Mouse (Mus musculus) testis, postnatal 10 days (tissue): Measurements from ENCODE around the gene Faap24.

Experiments used
- DNase-seq: peaks from one replicate; pipeline ENCODE4 v3.0.0; 2021; ENCODE audit warnings: low spot score

Gene Faap24

DNA sequence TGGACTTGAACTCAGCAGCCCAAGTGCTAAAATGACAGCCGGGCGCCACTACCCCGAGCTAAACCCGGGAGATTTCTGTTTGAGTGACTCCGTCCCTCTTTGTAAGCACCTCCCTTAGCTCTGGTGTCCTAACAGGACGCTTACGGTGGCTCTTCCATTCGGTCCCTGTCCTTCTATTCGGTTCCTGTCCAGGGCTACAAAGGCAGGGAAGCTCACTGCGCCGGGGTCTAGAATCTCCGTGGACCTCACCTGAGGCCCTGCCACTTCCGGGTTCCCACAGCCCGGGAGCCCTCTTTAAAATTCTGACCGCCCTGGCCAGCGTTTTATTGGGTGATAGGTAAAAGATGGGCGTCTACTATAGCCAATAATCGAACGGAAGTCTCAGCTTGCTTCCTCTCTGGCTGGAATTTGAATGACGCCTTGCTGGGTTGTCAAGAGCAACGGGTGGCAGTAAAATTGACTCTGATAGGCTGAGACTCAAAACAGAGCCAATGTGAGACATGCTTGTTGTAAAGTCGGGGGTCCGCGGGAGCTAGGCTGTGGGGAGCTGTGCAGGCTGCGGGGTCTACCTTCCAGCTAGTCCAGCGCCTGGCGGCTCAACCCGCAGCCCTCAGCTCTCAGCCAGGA is at the start of gene Faap24, which contains the start of gene Cep89:
TSS of gene Faap24 (minus strand) at position 295 of the 627 bp plus-strand sequence.
TSS of gene Cep89 (plus strand) at position 494 of the 627 bp plus-strand sequence.
- peak; percentile 89 for DNase-seq

DNA sequence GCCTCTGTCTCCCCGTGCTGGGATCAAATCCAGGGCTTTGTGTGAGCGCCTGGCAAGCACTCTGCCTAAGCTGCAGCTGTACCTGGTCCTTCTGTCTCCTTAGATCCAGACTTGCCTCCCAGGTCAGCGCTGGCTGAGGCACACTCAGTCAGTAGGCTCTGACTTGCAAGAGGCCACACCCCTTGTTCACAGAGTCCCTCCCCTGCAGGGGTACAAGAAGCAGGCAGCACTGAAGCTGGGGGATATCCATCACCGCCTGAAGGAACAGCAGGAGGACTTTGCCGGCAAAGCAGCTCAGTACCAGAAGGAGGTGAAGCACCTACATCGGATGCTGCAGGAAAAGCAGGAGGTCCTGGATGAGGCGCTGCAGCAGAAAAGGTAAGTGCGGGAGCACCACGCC is 38.6 kb upstream of the Faap24 start:
- DNase-seq: peak; percentile 29

DNA sequence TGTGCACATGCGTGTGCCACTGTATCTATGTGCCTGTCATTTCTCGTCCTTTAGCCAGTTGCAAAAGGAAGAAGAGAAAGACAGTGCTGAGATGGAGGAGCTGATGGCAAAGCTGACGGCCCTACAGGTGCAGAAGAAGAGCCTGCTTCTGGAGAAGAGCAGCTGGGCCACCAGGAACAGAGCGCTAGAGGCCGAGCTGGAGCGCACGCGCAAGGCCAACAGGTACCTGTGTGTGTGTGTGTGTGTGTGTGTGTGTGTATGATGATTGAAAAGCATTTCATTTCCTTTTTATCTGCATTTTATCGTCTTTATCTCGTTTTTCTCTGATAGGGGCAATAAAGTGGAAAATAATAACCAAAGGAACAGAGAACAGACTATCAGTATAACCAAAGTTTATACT is 31.5 kb upstream of the Faap24 start:
- no peak for DNase-seq

DNA sequence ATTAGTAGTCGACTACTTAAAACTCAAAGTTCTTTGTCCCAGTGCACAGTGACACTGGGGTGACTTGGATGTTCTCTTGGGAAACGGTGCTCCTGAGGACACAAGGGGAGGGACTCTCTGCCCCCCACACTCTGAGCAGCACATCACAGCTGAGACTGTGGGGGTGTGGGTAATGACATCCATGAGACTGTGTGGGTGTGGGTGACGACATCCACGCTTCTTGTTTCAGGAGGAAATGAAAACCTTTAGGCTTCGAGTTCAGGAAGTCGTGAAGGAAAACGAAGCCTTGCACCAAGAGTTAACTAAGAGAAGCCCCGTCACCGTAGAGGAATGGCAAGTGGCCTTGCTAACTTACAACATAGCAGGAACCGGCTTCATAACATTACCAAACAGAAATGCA is 26.4 kb upstream of the Faap24 start:
- DNase-seq: no peak

DNA sequence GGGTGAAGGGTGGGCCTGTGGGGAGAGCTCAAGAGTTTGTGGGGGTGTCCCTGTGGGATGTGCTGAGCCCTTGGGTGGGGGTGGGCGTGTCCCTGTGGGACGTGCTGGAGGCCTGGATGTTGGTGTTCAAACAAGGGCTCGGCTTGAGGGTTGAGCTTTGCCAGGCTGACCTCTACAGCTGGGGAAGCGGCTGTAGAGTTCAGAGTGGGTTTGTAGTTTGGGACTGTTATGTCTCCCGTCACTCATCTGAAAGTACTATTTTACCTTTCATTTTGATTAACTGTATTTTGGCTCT is 20.0 kb upstream of the Faap24 start:
- DNase-seq: no peak

DNA sequence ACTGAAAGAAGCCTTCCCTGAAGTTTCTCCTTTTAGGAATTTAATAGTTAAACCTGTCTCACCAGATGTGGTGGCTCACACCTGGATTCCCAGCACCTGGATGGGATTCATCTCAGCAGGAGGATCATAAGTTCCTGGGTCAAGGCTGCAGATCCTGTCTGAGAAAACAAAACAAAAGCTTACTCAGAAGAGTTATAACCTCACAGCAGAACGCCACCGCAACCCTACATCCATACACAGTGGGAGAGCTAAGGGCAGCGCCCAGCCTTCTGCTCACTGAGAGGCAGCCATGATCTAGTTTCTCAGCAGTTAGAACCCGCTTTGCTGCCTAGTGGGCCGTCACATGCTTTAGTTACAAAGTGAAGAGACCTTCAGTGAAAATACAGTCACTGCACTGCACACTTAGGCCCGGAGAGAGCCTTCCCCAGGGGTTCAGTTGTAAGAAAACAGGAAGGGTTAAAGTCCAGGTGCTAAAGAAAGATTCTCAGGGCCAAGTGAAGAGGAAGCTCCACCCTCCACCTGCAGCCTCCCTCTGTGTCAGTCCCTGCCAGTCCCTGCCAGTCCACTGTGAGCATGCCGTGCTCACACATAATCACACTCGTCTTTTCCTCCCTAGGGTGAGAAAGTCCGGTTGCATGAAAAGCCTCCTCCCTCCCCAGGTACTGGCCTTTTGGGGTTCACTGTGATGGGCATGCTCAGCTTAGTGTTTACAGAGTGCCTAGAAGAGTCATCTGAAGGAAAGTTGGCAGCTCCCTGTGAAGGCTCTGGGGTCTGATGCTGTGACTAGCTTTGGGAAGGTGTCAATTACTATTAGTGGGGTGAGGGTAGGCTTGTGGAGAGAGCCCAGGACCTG is 19.4 kb upstream of the Faap24 start:
- DNase-seq: no peak

DNA sequence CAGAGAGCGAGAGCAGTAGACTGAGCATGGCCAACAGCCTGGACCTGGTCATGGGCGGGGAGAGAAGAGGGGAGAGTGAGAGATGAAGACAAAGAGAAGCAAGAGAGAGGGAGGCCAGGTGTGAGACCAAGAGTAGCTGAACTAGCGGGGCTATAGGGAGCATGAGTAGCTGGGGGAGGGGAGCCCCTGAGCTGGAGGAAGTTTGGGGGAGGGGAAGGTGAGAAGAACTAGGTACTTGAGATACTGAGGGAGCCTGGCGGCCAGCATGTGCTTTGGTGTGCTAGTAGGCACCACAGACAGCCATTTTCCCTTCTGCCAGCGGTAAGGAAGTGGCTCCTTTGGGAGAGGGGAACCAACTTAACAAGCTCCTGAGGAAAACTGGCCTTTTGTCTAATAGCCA is 18.6 kb upstream of the Faap24 start:
- DNase-seq: no peak

DNA sequence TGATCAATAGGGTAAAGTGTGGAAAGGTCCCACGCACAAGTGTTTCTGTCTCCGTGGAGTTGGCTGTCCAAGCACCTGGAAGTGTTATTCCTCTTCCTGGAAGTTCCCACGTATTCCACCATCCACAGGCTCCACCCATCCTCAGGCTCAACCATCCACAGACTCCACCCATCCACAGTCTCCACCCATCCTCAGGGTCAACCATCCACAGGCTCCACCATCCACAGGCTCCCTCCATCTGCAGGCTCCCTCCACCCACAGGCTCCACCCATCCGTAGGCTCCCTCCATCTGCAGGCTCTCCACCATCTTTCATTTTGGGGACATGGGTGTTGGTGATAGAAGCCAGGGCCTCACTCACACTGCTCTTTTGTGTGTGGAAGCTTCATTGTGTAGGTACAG is 4.5 kb upstream of the Faap24 start:
- no peak for DNase-seq

DNA sequence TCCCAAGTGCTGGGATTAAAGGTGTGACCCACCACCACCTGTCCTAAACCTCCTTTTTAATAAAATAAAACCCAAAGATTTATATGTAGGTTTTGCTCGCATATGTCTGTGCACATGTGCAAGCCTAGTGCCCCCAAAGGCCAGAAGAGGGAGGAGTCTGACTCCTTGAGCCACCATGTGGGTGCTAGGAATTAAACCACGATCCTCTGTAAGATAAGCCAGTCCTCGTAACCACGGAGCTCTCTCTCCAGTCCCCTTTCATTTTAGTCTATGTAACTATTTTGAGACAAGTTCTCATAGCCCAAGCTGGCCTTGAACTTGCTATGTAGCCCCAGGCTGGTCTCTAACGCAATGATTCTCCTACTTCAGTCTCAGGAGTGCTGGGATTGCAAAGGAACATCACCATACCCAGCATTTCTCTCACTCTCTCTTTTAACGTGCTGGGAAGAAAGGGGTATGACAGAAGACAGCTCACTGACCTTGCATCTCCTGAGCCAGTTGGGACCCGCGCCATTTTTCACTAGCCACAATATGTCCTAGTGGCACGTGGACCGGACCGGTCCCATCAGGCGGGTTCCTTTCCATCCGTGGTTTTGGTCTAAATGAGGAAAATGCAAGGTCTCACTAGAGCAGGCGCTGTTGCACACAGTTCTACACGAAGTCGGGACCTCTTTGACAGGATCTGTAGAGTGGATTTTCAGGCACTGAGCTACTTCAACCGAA is 741 bp downstream of the Faap24 start:
- DNase-seq: no peak

DNA sequence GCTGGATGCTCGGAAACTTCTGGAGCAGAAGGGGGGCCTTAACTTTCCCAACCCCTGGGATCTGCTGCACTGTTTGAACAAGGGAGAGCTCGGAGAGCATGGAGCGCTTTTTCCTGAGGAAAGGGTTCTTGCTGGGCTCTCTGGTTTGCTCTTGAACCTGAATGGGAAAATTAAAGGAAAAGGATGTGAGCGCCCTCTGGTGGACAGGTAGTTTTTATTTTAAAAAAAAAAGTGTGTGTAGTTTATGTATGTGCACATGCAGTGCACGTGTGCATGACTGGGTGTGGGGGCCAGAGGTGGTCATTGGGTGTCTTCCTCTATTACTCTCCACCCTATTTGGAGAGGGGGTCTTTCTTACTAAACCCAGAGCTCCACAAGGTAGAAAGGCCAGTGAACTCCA is 3.7 kb downstream of the Faap24 start:
- peak; percentile 67 for DNase-seq

DNA sequence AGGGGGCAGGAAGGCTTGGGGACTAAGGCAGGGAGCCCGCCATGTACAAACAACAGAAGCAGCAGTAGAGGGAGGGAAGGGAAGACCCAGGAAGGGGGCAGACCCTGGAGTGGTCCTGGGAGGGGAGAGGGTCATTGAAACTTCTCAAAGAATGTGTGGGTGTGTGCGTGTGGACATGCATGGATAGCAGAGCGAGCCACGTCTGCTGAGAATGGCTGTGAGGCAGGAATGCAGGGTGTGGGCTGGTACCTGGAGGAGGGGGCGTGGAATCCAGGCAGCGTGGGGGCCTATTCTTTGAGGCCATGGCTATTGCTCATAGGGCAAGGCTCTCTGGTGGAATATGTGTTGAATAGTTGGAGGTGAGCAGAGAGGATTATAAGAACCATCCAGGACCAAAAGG is 7.9 kb downstream of the Faap24 start:
- DNase-seq: no peak

DNA sequence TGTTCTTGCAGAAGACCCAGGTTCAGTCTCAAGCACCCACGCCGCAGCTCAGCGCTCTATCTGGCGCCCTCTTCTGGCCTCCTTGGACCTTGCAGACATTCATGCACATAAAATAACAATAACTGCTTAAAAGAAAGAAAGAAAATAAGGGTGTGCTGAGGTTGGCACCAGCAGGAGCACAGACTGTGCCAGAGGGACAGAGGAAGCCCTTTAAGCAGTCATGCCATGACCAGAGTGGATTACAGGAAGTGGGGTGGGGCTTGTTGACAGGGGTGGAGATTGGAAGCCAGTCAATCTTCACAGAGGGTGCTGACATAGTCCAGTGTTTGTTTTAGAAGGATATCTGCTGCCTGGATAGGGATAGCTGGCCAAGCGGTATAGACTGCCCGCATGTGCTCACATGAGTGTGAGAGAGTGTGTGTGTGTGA is 10.1 kb downstream of the Faap24 start:
- no peak for DNase-seq

DNA sequence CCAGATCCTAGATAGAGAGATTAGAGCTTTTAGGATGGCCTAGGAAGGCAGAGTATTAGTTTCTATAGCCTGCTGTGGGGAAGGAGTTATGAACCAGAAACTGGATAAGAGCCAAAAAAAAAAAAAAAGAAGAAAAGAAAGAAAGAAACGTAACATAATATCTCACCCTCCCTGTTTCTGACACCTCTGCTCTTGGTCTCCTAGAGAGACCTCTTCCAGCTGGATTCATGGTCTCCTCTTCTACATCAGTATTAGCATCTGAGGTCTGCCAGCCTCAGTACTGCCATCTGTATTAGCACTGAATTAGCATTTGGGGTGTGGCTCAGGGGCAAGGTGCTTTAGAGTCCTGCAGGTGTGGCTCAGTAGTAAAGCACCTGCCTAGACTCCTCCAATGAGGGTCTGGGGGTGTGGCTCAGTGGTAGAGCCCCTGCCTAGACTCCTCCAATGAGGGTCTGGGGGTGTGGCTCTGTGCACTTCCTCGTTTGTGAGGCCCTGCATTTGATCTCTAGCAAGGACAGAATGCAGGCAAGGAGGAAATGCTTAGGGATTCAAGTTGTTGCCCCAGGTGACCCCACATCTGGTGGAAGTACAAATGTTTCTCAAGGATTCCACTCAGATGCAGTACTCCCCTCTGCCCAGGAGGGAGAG is 13.8 kb downstream of the Faap24 start:
- DNase-seq: no peak

DNA sequence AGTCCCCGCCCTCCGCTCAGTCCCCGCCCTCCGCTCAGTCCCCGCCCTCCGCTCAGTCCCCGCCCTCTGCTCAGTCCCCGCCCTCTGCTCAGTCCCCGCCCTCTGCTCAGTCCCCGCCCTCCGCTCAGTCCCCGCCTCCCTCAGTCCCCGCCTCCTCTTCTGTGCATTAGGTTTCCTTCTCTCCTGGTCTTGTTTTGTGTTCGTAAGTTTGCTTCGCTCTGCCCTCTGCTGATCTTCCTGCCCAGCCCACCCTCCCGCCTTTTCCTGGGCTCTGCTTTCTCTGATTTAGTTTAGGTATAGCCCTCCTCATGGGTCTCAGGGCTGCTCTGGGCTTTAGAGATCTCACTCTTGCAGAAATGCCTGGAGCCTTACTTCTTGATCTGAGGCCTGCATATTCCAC is 14.8 kb downstream of the Faap24 start:
- DNase-seq: no peak

DNA sequence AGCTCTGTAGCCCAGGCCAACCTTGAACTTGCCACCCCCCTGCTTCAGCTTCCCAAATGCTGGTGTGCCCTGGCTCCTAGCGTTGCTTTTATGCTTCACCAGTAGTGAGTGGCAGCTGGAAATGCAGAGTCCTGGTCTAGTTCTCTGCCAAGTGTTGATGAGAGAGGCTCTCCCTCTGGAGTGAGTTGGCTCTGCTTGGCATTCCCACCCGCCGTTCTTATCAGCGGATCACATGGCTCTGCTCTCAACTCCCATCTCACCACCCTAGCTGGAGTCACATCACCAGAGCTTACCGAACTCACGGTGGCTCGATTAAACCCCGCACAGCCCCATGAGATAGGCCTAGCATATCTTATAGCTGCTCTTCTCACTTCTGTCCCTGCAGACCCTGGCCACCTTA is 16.3 kb downstream of the Faap24 start:
- no peak for DNase-seq

DNA sequence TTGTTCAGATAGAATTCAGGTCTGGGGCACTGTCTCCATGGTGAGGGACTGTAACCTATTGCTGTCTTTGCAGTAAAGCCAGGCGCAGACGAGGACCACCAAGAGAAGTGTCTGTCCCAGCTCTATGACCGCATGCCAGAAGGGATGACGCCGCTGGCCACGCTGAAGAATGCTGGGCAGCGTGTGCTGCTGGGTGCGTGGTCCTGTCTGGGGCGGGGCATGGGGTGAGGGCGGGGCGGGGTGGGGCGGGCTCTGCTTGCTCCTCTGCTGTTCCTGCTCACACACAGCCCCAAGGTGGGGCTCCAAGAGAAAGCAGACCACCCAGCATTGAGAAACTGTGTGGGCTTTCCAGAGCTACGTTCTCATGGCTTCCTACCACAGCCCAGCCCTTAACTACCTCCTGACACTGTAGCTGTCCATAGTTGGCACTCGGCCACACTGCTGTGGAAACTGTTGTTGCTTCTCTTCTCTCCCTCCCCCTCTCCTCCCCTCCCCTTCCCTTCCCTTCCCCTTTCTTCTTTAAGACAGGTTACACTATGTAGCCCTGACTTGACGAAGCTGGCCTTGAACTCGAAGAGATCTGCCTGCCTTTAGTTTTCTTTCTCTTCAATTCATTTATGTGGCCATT is 17.0 kb downstream of the Faap24 start:
- DNase-seq: peak; percentile 71

DNA sequence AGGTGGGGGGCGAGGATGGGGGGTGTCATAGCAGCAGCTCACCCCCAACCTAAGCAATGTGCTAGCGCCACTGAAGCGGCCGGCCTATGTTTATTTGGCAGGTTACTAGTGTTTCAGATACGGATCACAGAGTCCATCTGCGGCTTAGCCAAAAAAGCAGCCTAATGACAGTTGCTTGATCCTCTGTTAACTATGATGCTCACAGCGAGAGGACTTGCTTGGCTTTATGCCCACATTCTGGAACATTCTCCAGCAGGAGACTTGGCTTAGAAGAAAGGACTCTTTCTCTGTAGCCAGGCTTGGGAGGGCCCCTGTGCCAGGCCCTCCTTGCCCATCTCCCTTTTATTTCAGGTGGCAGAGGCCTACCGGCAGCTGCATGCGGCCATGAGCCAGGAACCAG is 20.0 kb downstream of the Faap24 start:
- DNase-seq: no peak

DNA sequence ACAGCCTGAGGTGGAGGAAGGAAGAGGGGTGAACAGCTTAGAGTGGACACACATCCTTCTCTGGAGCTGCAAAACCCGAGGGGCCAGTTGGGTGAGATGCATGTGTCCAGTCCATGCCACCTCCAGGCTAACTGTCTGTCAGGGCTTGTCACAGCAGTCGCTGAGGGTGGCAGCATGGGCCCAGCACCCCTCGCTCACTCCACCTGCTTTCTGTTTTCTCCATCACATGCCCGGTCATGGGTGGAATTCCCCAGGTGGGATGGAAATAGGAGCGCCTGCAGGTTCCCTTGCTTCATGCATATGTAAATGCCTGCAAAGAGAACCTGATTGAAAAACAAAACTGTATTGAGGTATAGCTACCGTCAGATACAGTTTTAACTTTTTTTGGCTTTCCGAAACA is 22.4 kb downstream of the Faap24 start:
- no peak for DNase-seq

DNA sequence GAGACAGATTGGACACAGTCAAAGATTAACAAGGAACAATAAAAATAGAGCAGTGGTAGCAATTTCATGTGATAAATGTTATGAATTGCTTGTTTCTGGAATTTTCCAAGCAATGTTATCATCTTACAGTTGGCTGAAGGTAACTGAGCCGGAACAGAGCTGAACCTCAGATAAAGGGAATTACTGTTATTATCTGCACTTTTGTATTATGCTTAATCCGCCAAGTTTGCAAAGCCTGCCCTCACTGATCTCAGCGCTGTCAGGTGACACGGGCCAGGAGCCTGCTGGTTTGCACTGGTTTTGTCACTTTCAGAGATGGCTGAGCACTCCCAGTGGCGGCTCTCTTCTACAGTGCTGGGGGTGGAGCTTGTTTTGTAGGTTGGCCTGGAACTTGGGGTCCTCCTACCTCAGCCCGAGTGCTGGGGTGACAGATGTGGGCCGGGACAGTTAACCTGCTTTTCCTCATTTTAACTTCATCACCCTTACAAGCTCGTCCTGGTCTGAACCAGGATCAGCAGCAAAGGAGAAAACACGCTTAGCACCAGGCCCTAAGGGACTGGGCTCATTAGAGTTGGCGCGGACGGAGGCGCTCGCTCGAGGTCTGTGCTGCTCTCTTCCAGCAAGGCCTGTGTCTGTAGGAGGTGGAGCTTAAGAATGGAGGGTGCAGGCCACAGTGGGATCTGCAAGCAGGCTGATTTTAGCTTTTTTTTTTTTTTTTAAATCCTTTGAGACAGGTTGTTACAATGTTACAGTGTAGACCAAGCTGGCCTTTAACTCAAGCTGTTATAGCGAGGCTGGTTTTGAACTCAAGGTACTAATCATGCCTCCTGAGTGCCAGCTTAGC is 23.3 kb downstream of the Faap24 start:
- DNase-seq: no peak

DNA sequence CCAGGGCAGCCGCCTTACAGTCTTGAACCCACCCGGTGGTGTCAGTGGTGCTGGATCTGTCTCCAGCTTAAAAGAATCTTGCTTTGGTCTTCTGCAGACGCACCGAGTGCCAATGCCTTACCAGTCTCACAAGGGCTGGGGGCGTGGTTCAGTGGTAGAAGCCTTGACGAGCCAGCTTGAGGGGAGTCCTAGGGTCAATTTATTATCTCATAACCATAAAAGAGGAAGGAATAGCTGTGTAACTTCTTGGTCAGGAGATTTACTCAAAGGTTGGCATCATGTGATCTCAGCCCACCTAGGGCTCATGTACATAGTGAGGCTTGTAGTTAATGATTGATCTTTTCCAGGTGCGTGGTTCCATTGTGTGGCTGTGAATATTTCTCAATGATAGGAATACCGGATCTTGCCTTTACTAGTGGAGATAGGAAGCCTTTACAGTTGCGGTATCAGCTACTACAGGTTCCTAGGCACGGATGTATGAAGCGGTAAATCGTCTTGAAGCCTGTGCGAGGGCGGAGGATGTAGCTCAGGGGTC is 24.1 kb downstream of the Faap24 start:
- DNase-seq: no peak

DNA sequence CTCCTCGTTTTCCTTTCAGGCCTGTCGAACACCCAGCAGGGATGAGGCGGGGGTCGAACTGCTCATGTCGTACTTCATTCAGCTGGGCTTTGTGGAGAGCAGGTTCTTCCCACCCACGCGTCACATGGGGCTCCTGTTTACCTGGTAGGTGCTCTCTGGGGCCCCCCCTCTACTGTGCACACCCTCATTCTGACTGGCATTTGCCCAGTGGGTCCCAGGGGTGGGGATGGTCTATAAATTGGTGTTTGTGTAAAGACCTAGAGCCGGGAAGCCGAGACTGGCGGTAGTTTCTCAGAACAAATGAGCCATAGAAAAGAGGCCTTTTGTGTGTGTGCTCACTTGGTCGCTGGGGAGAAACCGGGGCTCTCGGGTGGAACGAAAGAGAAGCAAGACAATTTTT is 25.5 kb downstream of the Faap24 start:
- no peak for DNase-seq
